Mouse (Mus musculus): ENCODE data around the gene Rln3. TPM values are rescaled to one million over a fixed set of nuclear protein-coding genes. Genes with fewer than 3 reads are reported as not detected.

Gene Rln3
- total and polyA plus RNA-seq, 3 experiments: not detected

DNA sequence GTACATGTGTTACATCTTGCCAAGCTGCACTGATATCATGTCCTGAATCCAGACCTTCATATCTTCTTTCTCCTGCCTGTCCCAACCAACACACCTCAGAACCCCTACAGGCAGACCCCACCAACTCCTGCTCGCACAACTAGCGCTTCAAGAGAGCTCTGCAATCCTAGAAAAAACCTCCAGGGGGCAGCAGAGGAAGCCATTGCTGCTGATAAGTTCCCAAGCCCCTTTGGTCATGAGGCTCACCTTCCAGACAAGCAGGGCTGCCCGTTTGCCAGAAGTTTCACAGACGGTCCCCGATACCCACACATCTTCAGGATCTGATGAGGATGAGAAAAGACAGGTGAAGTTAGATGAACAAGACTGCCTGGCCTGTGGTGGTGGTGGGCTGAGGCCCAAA, 5.8 kb downstream of the Rln3 start:
- peaks cover 6 to 20% of the 10 kb centered on the region in 2 experiments for H3K4me1 ChIP-seq (ENCODE audit: control insufficient read depth in 1 of 2, insufficient read depth in 2 of 2)
- no peak overlapping the region for H3K9ac ChIP-seq (ENCODE audit: insufficient read depth, low read depth)
- dilution Hi-C loops (cut with MboI; ENCODE audit: extremely low pct_ligation_motif_present, extremely low pct_unique_long_range_greater_than_20kb, low sequenced_read_pairs): no loop called here
- in situ Hi-C loops (cut with MboI; ENCODE audit: low pct_ligation_motif_present, low pct_unique_long_range_greater_than_20kb, low sequenced_read_pairs): loop anchor here (5.0 to 25.0 kb wide), 2 partner anchors 133 to 298 kb away; no protein-coding TSS in a partner anchor
- H3K79me2 ChIP-seq (replicated peaks; ENCODE audit: control insufficient read depth, extremely low read depth, insufficient read depth, poor library complexity, severe bottlenecking): no peaks in the 10 kb centered on the region
- no peaks in the 10 kb centered on the region for H3K9me3 ChIP-seq (replicated peaks; ENCODE audit: low read length)
- peak; percentile 57 for TF ChIP-seq ZC3H11A (IDR thresholded peaks at IDR 0.05; ENCODE audit: low read depth, low read length)
- no peak for TF ChIP-seq EP300 (IDR thresholded peaks at IDR 0.05; ENCODE audit: low read length)
- TF ChIP-seq ZMIZ1 (IDR thresholded peaks at IDR 0.05; ENCODE audit: low read depth, low read length): no peak
- no peak for TF ChIP-seq TBP (conservative IDR thresholded peaks at IDR 0.05; ENCODE audit: low read depth, low read length)
- TF ChIP-seq ETS1 (conservative IDR thresholded peaks at IDR 0.05; ENCODE audit: low read depth, low read length): no peak
- no peak for TF ChIP-seq SIN3A (IDR thresholded peaks at IDR 0.05; ENCODE audit: low read length)
- no peak for TF ChIP-seq ELF1 (IDR thresholded peaks at IDR 0.05; ENCODE audit: low read depth, low read length)
- TF ChIP-seq ZNF384 (IDR thresholded peaks at IDR 0.05; ENCODE audit: low read depth, low read length): no peak
- TF ChIP-seq ZKSCAN1 (IDR thresholded peaks at IDR 0.05; ENCODE audit: borderline replicate concordance, low read depth, low read length): no peak
- TF ChIP-seq BHLHE40 (IDR thresholded peaks at IDR 0.05; ENCODE audit: low read depth, low read length): no peak
- TF ChIP-seq RAD21 (IDR thresholded peaks at IDR 0.05; ENCODE audit: low read depth, low read length): peak; percentile 90
- TF ChIP-seq MAZ (IDR thresholded peaks at IDR 0.05; ENCODE audit: low read depth, low read length): no peak
- peak; percentile 91 for TF ChIP-seq SMC3 (IDR thresholded peaks at IDR 0.05; ENCODE audit: low read depth, low read length)
- TF ChIP-seq GABPA (IDR thresholded peaks at IDR 0.05; ENCODE audit: insufficient replicate concordance, low read depth, low read length): no peak
- TF ChIP-seq HCFC1 (IDR thresholded peaks at IDR 0.05; ENCODE audit: low read depth, low read length): no peak
- TF ChIP-seq CTCF (conservative IDR thresholded peaks at IDR 0.05 in 1 of 2, IDR thresholded peaks at IDR 0.05 in 1 of 2; ENCODE audit: low read depth in 2 of 2, low read length in 2 of 2): peak; percentile 73 to 93
- no peak for TF ChIP-seq MXI1 (IDR thresholded peaks at IDR 0.05; ENCODE audit: low read depth, low read length)
- TF ChIP-seq KAT2A (IDR thresholded peaks at IDR 0.05; ENCODE audit: insufficient replicate concordance, low read length): no peak
- no peak for TF ChIP-seq RCOR1 (conservative IDR thresholded peaks at IDR 0.05; ENCODE audit: low read depth, low read length)
- no peak for TF ChIP-seq JUND (conservative IDR thresholded peaks at IDR 0.05; ENCODE audit: low read depth, low read length)
- TF ChIP-seq USF2 (conservative IDR thresholded peaks at IDR 0.05; ENCODE audit: low read depth, low read length): no peak
- TF ChIP-seq PAX5 (IDR thresholded peaks at IDR 0.05; ENCODE audit: low read length): no peak
- no peak for TF ChIP-seq MYC (IDR thresholded peaks at IDR 0.05; ENCODE audit: low read depth, low read length)
- no peak for TF ChIP-seq CHD1 (IDR thresholded peaks at IDR 0.05; ENCODE audit: low read depth, low read length)
- no peak for TF ChIP-seq USF1 (IDR thresholded peaks at IDR 0.05; ENCODE audit: low read depth, low read length)
- H3K4me3 ChIP-seq (replicated peaks in 1 of 3; ENCODE audit: low read depth in 2 of 3, low read length in 2 of 3, poor library complexity in 1 of 3): no peak overlapping the region
- H3K27ac ChIP-seq (ENCODE audit: insufficient read depth, low read depth): no peak overlapping the region
- H3K27me3 ChIP-seq (replicated peaks): peaks cover 4% of the 10 kb centered on the region
- DNase-seq (ENCODE audit: extremely low read depth): peak; percentile 75
- no peak overlapping the region for H3K4me2 ChIP-seq (ENCODE audit: insufficient read depth, low read depth, poor library complexity, severe bottlenecking)
- H3K36me3 ChIP-seq (replicated peaks in 1 of 2; ENCODE audit: control insufficient read depth in 1 of 2, insufficient read depth in 1 of 2, low read length in 1 of 2): peaks cover 0 to 31% of the 10 kb centered on the region in 2 experiments
